Mouse (Mus musculus): ENCODE measurements at regions not wholly inside any gene's neighbourhood (a gene's known extent, or its start where the extent isn't known, plus 50 kb on each side); places are given as distances from the start of the nearest gene placed in this dataset.
"Not testable (repeated sequence)": the region's sequence is repeated elsewhere in the genome, so short reads cannot be mapped to it uniquely, and the experiment has no call there.

DNA sequence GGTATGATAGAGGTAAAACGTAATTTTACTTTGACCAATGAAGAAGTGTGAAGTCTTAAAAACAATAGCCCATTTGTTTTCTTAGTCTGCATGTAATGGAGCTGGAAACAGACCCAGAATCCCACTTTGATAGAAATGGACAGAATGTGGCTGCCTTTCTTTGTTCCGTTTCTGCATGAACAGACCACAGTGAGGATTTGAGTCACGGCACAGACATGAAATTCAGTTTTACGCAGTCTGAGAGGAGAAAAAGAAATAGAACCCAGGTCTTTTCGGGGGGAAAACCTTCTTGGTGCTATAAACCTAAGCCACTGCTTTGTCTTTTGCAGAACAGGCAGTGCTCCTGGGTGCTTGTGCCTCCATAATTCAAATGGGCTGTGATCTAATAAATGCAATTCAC, 673.0 kb upstream of the Nr2f1 start:
- no peaks in the 10 kb centered on the region for H3K9me3 ChIP-seq (replicated peaks)
- DNase-seq (ENCODE audit: low spot score) (no peak), ATAC-seq (ENCODE audit: extremely low read depth, insufficient number of reproducible peaks, low FRiP score, poor library complexity, severe bottlenecking) (no peak)
- no peaks in the 10 kb centered on the region for H3K4me1 ChIP-seq (ENCODE audit: insufficient read depth, low read depth, low read length)
- H3K36me3 ChIP-seq (replicated peaks): no peaks in the 10 kb centered on the region
- H3K27me3 ChIP-seq (ENCODE audit: insufficient read depth, low read length): no peaks in the 10 kb centered on the region
- no peak overlapping the region for H3K4me3 ChIP-seq (ENCODE audit: low read depth, low read length)
- TF ChIP-seq GATA1 (IDR thresholded peaks at IDR 0.05; ENCODE audit: borderline replicate concordance, low read length) (no peak), CTCF (IDR thresholded peaks at IDR 0.05; ENCODE audit: low read depth, low read length) (no peak)

DNA sequence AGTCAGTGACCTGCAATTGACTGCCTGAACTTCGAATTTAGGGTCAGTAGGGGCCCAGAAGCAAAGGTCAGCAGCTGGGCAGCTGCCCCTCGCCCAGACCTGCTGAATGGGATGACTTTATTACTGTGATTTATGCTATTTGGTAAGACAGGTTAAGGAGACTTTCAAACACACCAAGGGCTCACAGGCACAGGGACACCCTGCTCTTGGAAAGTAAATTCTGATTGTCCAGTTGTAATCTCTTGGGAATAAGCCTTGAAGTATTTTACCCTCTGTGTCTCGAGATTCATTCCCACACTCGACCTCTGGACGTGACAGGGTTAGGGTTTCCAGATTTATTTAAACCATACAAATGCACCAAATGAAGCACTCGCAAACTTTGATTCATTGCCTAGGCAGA, 672.4 kb upstream of the Nr2f1 start:
- Histone ChIP-seq H3K9me3 (replicated peaks) (no peaks in the 10 kb centered on the region), H3K27me3 (ENCODE audit: insufficient read depth, low read length) (no peaks in the 10 kb centered on the region), H3K4me3 (ENCODE audit: low read depth, low read length) (no peak overlapping the region), H3K4me1 (ENCODE audit: insufficient read depth, low read depth, low read length) (no peaks in the 10 kb centered on the region), H3K36me3 (replicated peaks) (no peaks in the 10 kb centered on the region)
- TF ChIP-seq GATA2 (IDR thresholded peaks at IDR 0.05; ENCODE audit: borderline replicate concordance, low read depth, low read length) (no peak), GATA1 (IDR thresholded peaks at IDR 0.05; ENCODE audit: borderline replicate concordance, low read length) (no peak), POLR2AphosphoS5 (IDR thresholded peaks at IDR 0.05; ENCODE audit: insufficient replicate concordance, low read depth, low read length) (no peak), CTCF (IDR thresholded peaks at IDR 0.05; ENCODE audit: low read depth, low read length) (no peak), TAL1 (conservative IDR thresholded peaks at IDR 0.05; ENCODE audit: low read depth, low read length) (no peak)
- ATAC-seq (ENCODE audit: extremely low read depth, insufficient number of reproducible peaks, low FRiP score, poor library complexity, severe bottlenecking): no peak
- DNase-seq (ENCODE audit: low spot score): no peak

DNA sequence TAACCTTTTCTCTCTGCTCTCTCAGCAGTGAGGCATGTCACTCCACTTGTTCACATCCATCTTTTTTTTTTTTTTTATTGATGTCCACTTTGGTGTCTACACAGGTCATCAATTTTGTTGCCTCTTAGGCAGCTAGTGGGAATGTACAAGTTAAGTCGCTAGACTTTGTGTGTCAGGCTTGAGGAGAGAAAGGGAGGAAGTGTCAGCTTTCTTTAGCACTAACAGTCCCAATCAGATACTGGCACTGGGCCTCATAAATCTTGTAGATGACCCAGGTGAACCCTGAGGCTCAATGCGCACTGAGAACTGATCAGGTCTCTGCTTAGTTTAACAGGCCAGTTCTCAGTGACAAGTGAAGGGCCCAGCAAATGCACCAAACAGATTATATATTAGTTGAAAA, 671.7 kb upstream of the Nr2f1 start:
- Histone ChIP-seq H3K4me1 (ENCODE audit: insufficient read depth, low read depth, low read length) (no peaks in the 10 kb centered on the region), H3K4me3 (ENCODE audit: low read depth, low read length) (no peak overlapping the region), H3K9me3 (replicated peaks) (no peaks in the 10 kb centered on the region), H3K27me3 (ENCODE audit: insufficient read depth, low read length) (no peaks in the 10 kb centered on the region), H3K36me3 (replicated peaks) (no peaks in the 10 kb centered on the region)
- ATAC-seq (ENCODE audit: extremely low read depth, insufficient number of reproducible peaks, low FRiP score, poor library complexity, severe bottlenecking): no peak
- DNase-seq (ENCODE audit: low spot score): no peak
- no peak for TF ChIP-seq GATA2 (IDR thresholded peaks at IDR 0.05; ENCODE audit: borderline replicate concordance, low read depth, low read length)
- TF ChIP-seq TAL1 (conservative IDR thresholded peaks at IDR 0.05; ENCODE audit: low read depth, low read length): no peak
- no peak for TF ChIP-seq GATA1 (IDR thresholded peaks at IDR 0.05; ENCODE audit: borderline replicate concordance, low read length)
- TF ChIP-seq CTCF (IDR thresholded peaks at IDR 0.05; ENCODE audit: low read depth, low read length): no peak
- TF ChIP-seq POLR2AphosphoS5 (IDR thresholded peaks at IDR 0.05; ENCODE audit: insufficient replicate concordance, low read depth, low read length): no peak

DNA sequence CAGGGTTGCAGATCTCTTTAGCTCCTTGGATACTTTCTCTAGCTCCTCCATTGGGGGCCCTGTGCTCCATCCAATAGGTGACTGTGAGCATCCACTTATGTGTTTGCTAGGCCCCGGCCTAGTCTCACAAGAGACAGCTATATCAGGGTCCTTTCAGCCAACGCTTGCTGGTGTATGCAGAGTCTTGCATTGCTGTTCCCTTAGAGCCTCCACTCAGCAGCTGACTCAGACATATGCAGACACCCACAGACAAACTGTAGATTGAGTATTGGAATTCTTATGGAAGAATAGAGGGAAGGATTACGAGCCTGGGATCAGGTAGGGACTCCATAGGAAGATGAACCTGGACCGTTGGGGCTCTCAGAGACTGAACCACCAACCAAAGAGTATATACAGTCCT, 624.8 kb upstream of the Nr2f1 start:
- H3K27me3 ChIP-seq (ENCODE audit: insufficient read depth, low read length); H3K4me1 ChIP-seq (ENCODE audit: insufficient read depth, low read depth, low read length); H3K9me3 ChIP-seq (replicated peaks); H3K36me3 ChIP-seq (replicated peaks); DNase-seq (ENCODE audit: low spot score); ATAC-seq (ENCODE audit: extremely low read depth, insufficient number of reproducible peaks, low FRiP score, poor library complexity, severe bottlenecking); H3K4me3 ChIP-seq (ENCODE audit: low read depth, low read length): not testable (repeated sequence)

DNA sequence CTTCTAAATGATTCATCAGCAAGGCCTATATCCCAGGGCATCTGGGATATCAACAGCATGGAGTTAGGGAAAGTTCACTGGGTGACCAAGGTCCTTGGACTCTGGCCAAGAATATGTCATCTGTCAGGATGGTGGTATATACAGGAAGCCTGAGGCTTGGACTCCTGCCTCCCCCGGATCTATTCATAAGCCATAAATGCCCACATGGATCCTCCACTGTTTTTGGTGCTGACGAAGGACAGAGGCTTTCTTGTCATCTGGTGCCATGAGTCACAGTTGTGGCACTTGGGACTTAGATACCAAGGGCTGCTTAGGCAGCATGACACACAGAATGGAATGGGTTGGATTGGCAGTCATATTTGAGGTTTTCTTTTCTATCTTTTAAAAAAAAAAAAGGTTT, 610.1 kb upstream of the Nr2f1 start:
- ATAC-seq (ENCODE audit: extremely low read depth, insufficient number of reproducible peaks, low FRiP score, poor library complexity, severe bottlenecking) (no peak), DNase-seq (ENCODE audit: low spot score) (no peak)
- Histone ChIP-seq H3K4me1 (ENCODE audit: insufficient read depth, low read depth, low read length) (no peaks in the 10 kb centered on the region), H3K9me3 (replicated peaks) (no peaks in the 10 kb centered on the region), H3K36me3 (replicated peaks) (no peaks in the 10 kb centered on the region), H3K27me3 (ENCODE audit: insufficient read depth, low read length) (no peaks in the 10 kb centered on the region), H3K4me3 (ENCODE audit: low read depth, low read length) (no peak overlapping the region)
- TF ChIP-seq GATA1 (IDR thresholded peaks at IDR 0.05; ENCODE audit: borderline replicate concordance, low read length): no peak
- no peak for TF ChIP-seq POLR2AphosphoS5 (IDR thresholded peaks at IDR 0.05; ENCODE audit: insufficient replicate concordance, low read depth, low read length)
- no peak for TF ChIP-seq GATA2 (IDR thresholded peaks at IDR 0.05; ENCODE audit: borderline replicate concordance, low read depth, low read length)
- no peak for TF ChIP-seq CTCF (IDR thresholded peaks at IDR 0.05; ENCODE audit: low read depth, low read length)
- TF ChIP-seq TAL1 (conservative IDR thresholded peaks at IDR 0.05; ENCODE audit: low read depth, low read length): no peak

DNA sequence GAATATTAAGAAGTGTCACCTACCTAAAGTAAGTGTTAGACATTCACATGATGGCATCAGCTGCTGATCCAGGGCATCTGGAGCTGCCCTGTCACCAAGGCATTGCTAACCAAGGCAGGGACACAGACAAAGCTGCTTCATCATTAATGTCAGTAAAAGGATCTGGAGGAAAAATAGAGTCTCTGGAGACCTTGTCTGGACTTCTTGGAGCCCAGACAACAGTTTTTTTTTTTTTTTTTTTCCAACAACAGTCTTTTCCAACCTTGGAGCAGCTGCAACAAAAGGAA, 603.2 kb upstream of the Nr2f1 start:
- Histone ChIP-seq H3K4me1 (ENCODE audit: insufficient read depth, low read depth, low read length) (no peaks in the 10 kb centered on the region), H3K36me3 (replicated peaks) (no peaks in the 10 kb centered on the region), H3K27me3 (ENCODE audit: insufficient read depth, low read length) (no peaks in the 10 kb centered on the region), H3K9me3 (replicated peaks) (no peaks in the 10 kb centered on the region), H3K4me3 (ENCODE audit: low read depth, low read length) (no peak overlapping the region)
- TF ChIP-seq POLR2AphosphoS5 (IDR thresholded peaks at IDR 0.05; ENCODE audit: insufficient replicate concordance, low read depth, low read length) (no peak), GATA2 (IDR thresholded peaks at IDR 0.05; ENCODE audit: borderline replicate concordance, low read depth, low read length) (no peak), GATA1 (IDR thresholded peaks at IDR 0.05; ENCODE audit: borderline replicate concordance, low read length) (no peak), TAL1 (conservative IDR thresholded peaks at IDR 0.05; ENCODE audit: low read depth, low read length) (no peak), CTCF (IDR thresholded peaks at IDR 0.05; ENCODE audit: low read depth, low read length) (no peak)
- DNase-seq (ENCODE audit: low spot score): no peak
- no peak for ATAC-seq (ENCODE audit: extremely low read depth, insufficient number of reproducible peaks, low FRiP score, poor library complexity, severe bottlenecking)

DNA sequence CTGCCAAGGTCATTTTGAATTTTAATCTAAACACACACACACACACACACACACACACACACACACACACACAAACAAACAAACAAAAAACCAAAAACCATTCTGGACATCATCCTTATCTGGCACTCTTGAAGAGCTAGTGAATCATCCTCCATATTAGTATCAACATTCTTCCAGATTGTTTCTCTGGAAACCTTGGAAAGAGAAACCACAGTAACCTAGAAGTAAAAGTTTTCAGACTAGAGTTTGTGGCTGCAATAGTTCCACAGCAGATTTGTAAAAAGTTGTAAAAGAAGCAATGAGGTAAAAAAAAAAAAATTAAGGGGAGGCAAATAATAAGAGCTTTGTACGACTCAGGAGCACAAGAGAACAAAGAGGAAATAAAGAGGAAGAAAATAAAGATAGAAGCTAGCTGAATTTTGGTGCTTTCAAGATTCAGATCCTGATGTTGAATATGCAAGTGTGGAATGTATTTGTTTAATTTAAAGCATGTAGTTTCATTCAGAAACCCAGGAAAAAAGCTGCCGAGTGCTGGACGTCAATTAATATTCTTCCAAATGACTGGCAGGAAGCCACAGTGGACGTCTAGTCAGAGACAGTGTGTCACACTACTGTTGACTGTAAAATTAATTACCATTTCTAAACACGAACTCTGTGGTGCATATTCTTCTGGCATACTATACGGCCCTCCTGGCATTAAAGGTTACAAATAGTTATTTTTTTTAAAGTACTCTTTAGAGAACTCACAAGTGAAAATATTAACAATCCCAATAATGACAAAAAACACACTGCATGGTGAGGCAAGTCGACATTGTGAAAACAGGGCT, 602.7 kb upstream of the Nr2f1 start:
- no peak for TF ChIP-seq TAL1 (conservative IDR thresholded peaks at IDR 0.05; ENCODE audit: low read depth, low read length)
- TF ChIP-seq GATA2 (IDR thresholded peaks at IDR 0.05; ENCODE audit: borderline replicate concordance, low read depth, low read length): no peak
- TF ChIP-seq GATA1 (IDR thresholded peaks at IDR 0.05; ENCODE audit: borderline replicate concordance, low read length): no peak
- TF ChIP-seq POLR2AphosphoS5 (IDR thresholded peaks at IDR 0.05; ENCODE audit: insufficient replicate concordance, low read depth, low read length): no peak
- TF ChIP-seq CTCF (IDR thresholded peaks at IDR 0.05; ENCODE audit: low read depth, low read length): no peak
- H3K4me3 ChIP-seq (ENCODE audit: low read depth, low read length): no peak overlapping the region
- ATAC-seq (ENCODE audit: extremely low read depth, insufficient number of reproducible peaks, low FRiP score, poor library complexity, severe bottlenecking) (no peak), DNase-seq (ENCODE audit: low spot score) (no peak)
- no peaks in the 10 kb centered on the region for H3K27me3 ChIP-seq (ENCODE audit: insufficient read depth, low read length)
- H3K4me1 ChIP-seq (ENCODE audit: insufficient read depth, low read depth, low read length): no peaks in the 10 kb centered on the region
- H3K36me3 ChIP-seq (replicated peaks): no peaks in the 10 kb centered on the region
- H3K9me3 ChIP-seq (replicated peaks): no peaks in the 10 kb centered on the region
